Mouse (Mus musculus) gastrocnemius, adult 18-20 months (tissue): ENCODE data around the gene Ddx23. TPM values are rescaled to one million over a fixed set of nuclear protein-coding genes. Genes with fewer than 3 reads are reported as not detected.

Source experiments
- DNase-seq: peaks from one replicate; pipeline ENCODE4 v3.0.0; 2021; ENCODE audit warnings: low spot score
- long read RNA-seq, 2 experiments: library from polyadenylated mRNA; stranded (forward); transcript quantifications; one replicate each; pipeline ENCODE4 v2.0.0; 2021
- total RNA-seq, 2 experiments: library from RNA; stranded (reverse); gene quantifications; 2 replicates each; pipeline ENCODE4 v1.2.3; 2021

Ddx23 gene
- total RNA-seq = 10 to 100 TPM; 65.7 to 83.1 TPM
- long read RNA-seq, experiment 1, transcript Ddx23-201 (17 exons, 3,187 nt) = major isoform, 8 of 12 reads
- long read RNA-seq, experiment 1, partial matches to known transcripts = 0 of 12 reads
- long read RNA-seq, experiment 1, other reads (novel, unspliced or antisense) = 4 of 12 reads
- long read RNA-seq, experiment 2, partial matches to known transcripts = 4 of 9 reads
- long read RNA-seq, experiment 2, other reads (novel, unspliced or antisense) = 2 of 9 reads

GRCm38 (mm10) chr15:98662567-98663545 lies at the start of gene Ddx23:
TSS of gene Ddx23 (minus strand) at chr15:98662894.
- peak; percentile 96 for DNase-seq

- DNase-seq = peak; percentile 39
Observed at GRCm38 (mm10) chr15:98710442-98710841, 47.7 kb upstream of the Ddx23 start.

DNA sequence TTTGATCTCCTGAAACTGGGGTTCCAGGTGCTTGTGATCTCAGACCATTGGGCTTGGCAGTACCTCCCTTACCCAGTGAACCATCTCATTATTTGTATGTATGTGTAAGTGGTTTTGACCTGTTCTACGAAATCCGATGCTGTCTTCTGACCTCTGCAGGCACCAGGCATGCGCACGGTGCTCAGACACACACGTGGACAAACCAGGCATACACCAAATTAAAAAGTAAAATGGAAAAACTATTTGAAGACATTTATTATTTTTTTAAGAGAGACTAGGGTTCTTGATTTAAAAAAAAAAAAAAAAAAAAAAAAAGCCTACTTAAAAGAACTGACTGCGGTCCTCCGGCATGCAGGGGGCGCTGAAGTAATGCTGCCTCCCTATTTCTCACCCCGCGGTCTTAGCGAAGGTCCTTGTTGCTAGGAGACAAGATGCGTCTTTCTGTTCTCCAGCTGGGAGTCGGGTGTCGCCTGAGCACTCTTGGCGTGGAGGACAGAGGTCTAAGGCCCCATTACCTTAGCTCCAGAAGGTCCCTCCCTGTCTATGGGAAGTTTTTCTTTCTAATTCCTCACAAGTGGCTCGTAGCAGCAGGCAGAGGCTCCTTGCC lies 45.2 kb upstream of the Ddx23 start, which contains the start of gene Ccdc65:
Gene Ccdc65 (plus strand): TSS at position 442 of the 607 bp plus-strand sequence.
- DNase-seq = peak; percentile 90

GRCm38 (mm10) chr15:98704312-98704711 lies 41.6 kb upstream of the Ddx23 start:
- no peak for DNase-seq

- peak; percentile 82 for DNase-seq
Observed at GRCm38 (mm10) chr15:98699190-98700105, 36.8 kb upstream of the Ddx23 start.

DNA sequence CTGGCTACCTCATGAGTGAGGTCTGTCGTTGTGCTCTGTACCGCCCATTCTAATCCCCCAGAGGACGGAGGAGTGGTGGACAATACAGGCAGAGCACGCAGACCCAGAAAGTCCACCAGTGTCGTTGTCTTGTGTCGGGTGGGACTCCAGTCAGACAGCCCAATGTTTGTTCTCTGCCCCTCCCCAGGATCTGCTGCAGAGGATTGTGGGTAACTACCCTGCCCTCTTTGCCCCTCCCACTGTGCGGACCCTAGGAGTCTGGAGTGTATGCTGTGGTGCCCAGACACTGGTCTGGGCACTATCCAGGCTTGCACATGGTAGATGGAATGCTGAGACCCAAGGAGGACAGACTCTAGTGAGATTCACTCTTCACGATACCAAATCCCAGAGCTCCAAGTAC lies 33.5 kb upstream of the Ddx23 start:
- DNase-seq = no peak

- DNase-seq = peak; percentile 38
Observed at GRCm38 (mm10) chr15:98695726-98696125, 33.0 kb upstream of the Ddx23 start.

DNA sequence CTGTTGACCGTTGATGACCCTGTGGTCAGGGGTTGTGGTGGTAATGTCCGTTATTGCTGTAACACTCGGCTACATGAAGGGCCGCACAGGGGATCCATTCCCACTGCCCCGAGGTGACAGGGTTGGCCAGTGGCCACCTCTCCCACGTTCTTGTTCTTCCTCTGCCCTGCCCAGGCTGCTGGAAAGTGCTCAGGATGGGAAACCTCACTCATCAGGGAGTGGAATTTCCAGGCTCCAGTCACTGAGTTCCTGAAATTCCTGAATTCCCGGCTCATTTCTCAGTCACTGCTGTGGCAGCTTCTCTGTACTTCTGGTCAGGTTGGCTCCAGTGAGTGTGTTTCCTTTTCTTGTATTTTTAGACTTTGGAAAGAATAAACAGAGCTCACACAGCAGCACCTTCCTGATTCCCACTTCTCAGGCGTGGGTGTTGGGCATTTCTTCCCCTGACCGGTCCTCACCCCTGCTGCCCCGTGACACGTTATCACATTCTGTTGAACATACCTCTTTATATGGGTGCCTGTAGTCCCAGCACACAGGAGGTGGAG lies 29.5 kb upstream of the Ddx23 start:
- peak; percentile 20 for DNase-seq

DNA sequence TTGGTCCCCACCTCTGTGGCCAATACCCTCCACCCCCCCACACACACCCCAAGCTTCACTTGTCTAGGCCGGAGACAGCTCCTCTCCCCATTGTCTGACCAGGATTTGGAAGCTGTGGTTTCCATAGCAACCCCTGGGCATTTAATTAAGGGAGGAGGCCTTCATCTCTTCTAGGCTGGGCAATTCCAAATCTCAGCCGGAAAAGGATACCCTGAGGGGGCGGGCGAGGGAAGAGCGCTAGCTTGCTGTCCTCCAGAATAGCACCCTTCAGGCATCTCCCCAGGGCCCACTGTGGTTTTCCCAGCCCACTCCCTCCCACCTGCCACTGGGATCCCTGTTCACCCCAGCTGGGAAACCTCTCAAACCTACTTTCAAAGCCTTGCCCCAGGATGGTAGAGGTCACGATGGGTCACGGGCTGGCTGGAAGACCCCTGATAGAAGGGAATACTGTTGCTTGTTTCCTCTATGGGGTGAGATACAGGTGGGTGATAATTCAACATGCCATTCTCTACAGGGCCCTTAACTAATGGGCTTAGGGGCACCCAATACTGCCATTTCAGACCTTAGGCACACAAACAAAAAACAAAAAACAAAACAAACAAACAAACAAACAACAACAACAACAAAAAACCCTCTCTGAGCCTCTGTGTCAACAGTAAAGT lies 28.9 kb upstream of the Ddx23 start:
- DNase-seq = no peak

- DNase-seq = no peak
Observed at GRCm38 (mm10) chr15:98689682-98690081, 27.0 kb upstream of the Ddx23 start.

GRCm38 (mm10) chr15:98685926-98686325 lies 23.2 kb upstream of the Ddx23 start:
- no peak for DNase-seq

DNA sequence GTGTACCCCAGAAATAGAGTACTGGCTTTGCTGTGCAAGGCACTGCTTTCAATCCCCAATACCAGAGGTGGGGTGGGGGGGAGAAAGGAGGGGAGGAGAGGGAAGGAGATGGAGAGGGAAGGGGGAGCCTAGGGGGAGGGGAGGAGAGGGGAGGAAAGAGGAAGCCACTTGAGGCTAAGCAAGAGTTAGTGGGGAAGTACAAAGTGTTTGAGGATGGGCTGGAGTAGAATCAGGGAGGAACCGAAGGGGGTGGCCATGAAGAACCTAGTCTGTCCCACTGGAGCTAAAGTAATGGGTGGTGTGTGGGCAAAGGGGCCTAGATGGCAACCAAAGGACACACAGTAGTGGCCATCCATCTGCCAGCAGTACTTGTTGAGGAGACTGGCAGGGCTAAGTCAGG lies 21.1 kb upstream of the Ddx23 start:
- DNase-seq = no peak

DNA sequence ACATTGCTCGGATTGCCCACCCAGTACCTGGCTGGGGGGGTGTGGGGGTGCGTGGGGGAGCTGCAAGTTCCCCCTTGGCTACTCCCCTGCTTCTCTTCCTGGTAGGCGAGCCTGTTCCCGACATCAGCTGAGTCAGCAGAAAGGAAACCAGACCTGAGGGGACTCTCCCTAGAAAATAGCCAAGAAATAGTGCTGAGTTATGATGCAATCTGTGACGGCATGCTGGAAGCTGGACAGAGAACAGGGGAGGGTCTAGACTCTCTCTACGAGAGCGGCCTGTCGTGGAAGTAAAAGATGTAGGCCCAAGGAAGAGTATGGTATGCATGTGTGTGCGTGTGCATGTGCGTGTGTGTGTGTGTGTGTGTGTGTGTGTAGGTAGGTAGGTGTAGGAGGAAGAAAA lies 20.5 kb upstream of the Ddx23 start:
- no peak for DNase-seq

DNA sequence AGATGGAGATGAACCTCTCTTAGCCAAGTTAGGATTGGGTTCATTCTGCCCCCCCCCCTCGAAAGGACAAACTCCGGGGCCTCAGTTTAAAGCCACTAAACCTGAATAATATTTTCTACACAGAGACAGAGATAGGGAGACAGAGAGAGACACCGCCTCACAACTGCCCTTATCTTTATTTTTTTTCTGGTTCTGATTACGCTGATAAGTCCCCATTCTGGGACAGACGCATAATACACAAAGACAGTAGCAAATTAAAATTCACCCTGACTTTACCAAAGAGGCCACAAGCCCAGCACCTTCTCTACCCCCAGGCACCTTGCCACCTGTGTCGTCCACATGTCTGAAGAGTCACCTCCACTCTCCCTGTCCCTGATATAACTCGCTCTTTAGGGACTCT lies 18.9 kb upstream of the Ddx23 start:
- no peak for DNase-seq

DNA sequence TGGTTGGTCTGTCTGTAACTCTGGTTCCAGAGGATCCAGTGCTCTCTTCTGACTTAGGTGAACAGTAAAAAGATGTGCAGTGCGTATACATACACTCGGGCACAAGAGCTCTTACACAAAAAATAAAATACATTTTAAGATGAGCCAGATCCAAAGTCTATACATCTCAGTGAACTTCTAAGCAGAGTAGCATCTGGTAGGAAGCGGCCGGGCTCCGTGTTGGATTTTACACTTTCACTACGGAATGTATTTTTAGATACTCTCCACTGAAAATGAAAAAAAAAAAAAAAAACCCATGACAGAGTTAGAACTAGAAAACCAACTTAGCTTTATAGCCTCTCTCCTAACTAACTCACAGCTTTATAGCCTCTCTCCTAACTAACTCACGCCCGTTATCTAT lies 18.0 kb upstream of the Ddx23 start:
- DNase-seq = no peak

DNA sequence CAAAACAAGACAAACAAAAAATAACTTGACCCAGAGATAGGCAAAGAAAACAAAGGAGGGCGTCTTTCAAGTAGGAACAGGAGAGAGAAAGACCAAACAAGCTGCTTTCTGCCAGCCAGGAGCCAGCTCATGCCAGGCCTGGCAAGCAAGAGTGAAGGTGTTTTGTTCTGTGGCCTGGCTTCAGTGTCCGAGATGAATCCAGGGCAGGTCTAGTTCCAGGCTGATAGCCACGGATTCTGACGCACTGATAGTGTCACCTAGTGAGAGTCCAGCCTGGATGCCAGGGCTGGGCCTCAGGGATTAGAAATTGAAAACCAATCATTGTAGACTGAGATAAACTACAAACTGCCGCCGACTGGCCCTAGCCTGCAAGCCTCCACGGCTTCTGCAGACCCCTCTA lies 15.3 kb upstream of the Ddx23 start:
- peak; percentile 33 for DNase-seq

- DNase-seq = peak; percentile 85
Observed at GRCm38 (mm10) chr15:98676940-98677728, 14.4 kb upstream of the Ddx23 start, which contains the start of gene Rnd1. TSS of gene Rnd1 (minus strand) at chr15:98677461.

DNA sequence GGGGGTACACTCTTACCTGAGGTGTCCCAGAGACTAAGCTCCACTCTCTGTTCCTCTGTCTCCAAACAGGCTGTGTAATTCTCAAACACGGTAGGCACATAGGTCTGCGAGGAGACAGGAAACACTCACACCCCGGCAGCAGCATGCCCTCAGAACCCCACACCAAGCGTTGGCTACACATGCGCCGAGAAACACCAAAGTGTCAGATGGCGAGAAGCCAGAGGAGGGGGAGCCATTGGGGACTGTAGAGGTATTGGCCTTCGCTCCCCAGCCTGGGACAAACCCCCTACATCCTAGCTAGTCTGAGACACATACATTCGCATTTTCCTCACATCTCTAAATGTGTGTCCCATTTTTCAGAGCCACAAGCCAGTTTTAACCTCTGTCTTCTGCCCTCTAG lies 13.8 kb upstream of the Ddx23 start:
- DNase-seq = peak; percentile 11

- no peak for DNase-seq
Observed at GRCm38 (mm10) chr15:98675634-98676250, 13.0 kb upstream of the Ddx23 start.
